Mouse (Mus musculus) heart, postnatal 36 days (tissue): ENCODE measurements around the gene Spag16. TPM values are rescaled to one million over a fixed set of nuclear protein-coding genes. Genes with fewer than 3 reads are reported as not detected.
"Not testable (repeated sequence)": the region's sequence is repeated elsewhere in the genome, so short reads cannot be mapped to it uniquely, and the experiment has no call there.

ENCODE experiments used
- DNase-seq, 2 experiments: peaks; one replicate each; pipeline ENCODE4 v3.0.0; 2021 to 2022
- intact Hi-C: fragments of 180-260 bp; cut with DNase I; formaldehyde crosslinking; loops from one replicate; pipeline ENCODE4 v1.15.1; 2025
- total RNA-seq, 2 experiments: library from RNA; stranded (reverse); gene quantifications; 2 replicates each; pipeline ENCODE4 v1.2.3; 2021

Spag16 gene
- not detected for total RNA-seq

DNA sequence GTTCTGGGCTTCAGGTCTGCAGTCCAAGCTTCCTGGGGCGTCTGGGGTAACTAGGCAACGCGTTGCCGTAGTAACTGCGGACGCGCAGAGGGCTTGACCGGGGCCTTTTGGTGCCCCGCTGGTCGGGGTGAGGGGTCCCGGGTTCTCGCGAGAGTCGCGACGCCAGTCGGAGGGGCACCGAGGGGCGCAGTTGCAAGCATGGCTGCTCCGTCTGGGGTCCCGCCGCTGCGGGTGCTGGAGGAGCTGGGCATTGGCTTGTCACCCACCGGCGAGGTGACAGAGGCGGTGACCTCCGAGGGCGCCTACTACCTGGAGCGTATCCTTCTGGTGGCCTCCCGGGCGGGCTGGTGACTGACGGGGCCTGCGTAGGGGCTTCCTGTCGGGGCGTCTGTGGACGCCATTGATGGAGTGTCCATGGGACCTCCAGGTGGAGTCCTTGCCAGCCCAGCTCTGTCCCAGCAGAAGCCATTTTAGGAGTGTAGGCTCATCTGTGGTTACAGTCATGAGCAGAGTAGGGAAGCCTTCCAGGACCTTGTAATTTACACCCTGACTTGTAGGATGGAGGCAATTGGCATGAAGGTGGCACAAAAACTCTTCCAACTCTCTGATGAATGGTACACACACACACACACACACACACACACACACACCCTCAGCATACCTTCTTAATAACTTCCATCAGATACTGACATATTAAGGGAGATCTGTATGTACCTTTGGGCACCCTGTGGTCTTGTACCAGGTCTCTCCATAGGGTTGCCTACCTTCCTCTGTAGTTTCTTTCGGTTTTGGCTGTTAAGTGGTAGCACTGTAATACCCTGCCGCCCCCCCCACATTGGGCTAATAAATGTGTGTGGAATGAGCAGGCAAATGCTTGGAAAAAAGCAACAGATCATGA is at the start of gene Spag16:
Gene Spag16, plus strand, starts transcription at position 165 of the 898 bp plus-strand sequence.
- DNase-seq = no peak
- intact Hi-C loops = no loop called here

DNA sequence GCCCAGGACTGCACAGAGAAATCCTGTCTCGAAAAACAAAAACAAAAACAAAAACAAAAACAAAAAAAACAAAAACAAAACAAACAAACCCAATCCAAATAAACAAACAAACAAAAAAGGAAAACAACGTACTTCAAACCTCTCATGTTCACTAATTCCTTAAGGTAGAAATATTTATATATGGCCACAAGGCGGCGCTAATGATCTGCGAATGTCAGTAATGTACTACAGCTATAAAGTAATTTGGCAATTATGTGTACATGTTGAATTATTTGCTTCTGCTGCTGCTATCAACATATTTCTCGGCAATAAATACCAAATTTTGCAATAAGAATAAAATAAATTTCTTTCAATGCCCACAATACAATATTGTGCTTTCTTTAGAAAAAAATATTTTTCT is 41.6 kb upstream of the Spag16 start:
- DNase-seq = peak in 1 of 2 experiments; percentile 28
- intact Hi-C loops = loop anchor here (5.0 kb wide), 1 partner anchor 543 kb away; no protein-coding TSS in a partner anchor

DNA sequence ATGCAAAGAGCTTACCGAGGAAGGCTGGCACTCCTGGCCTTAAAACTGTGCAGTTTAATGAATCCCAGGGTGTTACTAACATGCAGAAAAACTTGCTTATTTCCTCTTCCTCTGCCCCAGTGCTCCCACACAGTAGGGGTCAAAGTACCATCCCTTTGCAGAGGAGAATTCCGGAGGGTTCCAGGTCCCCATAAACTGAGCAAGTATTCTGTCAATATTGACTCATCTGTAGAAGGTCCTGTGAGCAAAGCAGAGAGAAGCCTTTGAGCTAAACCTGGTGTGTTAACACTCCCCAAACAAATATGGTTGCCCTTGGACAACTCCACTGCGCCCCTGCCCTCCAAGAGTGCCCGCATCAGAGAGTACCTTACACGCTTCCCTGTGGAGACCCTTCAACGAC is 40.1 kb upstream of the Spag16 start:
- DNase-seq = no peak
- intact Hi-C loops = loop anchor here (5.0 kb wide), 1 partner anchor 544 kb away; no protein-coding TSS in a partner anchor

DNA sequence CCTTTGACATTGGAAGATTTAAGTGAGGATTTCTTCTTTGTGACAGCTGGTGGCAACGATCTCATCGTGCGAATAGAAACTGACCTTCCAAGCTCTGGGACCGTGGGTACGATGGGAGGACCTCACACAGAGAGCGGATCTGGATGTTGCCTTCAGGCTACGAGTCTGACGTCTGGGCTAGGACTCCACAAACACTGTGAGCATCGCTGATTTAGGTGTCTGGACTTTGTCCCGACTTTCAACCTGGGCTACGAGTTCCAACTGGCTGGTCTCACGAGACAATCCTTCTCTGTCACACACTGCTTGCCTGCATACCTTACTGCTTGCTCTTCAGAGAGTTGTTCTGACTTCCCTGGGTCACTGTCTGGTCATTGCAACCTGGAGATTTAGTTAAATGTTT is 39.4 kb upstream of the Spag16 start:
- no peak for DNase-seq
- intact Hi-C loops = loop anchor here (5.0 kb wide), 1 partner anchor 545 kb away; no protein-coding TSS in a partner anchor

DNA sequence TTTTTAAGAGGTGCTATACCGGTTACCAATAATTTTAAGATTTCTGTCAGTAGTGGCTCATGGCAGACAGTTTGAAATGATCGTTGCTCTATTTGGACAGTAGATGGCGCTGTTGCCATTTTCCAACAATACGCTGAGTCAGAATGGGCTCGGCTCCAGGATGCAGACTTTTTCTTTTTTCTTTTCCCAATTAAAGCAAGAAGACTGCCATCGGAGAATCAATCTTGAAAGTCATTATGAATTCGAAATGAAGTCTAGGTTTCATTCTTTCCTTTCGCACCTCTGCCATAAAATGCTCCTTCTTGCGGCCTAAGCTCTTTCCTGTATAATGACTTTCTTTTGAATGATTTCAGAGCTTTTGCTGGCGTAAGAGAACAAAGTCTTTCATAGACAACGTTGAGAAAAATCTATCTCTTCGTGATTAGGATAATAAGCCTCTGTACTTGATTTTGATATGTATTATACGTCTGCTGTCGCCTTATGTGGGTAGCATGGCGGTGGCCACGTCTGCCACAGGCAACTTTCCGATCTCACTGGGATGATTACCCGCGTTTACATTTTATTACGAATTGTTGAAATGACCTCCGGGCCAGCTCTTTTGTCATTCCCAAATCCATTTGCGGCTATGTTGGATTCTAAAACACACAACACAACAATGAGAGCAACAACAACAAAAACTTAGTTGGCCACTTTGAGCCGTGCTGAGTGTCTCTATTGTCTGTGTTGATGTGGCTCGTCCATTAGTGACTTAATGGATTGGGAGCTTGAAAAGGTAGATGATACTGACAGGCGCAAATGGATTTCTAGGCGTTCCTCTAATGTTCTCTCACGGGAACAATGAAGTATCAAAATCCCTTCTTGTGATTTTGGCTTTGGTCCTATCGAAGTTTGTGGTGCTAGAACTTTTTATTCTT is 36.2 kb upstream of the Spag16 start:
- intact Hi-C loops = no loop called here
- DNase-seq = peak; percentile 51 to 53

DNA sequence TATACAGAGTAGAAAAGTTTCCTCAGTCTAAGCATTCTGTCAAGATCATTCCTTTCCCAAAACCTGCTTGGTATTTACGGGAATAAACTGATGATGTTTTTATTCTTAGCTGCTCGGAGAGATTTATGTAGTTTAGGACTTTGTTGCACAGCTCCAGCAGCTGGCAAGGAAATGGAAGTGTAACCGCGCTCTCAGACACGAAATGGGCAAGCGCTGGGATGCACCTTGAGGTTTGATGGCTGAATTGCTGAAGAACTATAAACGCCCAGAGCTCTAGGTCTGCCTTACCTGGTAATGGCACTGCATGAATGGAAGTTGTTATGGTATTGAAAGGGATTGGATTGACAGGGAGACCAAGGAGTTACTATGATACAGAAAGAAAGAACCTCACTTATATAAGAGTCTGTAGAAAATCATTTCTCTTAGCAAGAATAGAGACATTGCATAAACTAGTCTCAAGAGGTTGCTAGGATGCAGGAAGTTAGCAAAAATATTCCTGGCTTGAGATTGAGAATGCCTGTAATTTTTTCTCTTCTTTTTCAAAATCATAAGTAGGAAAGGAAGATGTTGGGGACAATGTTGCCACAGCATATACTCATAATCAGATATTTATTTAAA is 27.7 kb upstream of the Spag16 start:
- intact Hi-C loops = no loop called here
- DNase-seq = no peak

DNA sequence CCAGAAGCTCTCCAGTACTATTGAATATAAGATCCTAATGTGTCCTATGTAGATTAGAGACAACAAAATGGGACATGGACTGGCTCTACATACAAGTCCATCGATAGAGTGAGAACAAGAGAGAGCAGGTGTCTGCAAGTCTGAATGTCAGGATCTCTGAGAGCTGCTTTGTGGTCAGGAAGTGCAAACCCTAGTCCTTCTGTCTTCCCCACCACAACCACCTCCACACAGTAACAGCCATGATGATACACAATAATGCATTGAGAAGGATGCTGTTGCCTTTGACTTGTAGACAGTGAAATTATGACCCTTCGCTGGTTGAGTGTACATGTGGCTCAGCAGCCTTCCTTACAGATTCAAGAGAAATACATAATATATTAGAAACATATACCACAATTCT is 16.6 kb upstream of the Spag16 start:
- no peak for DNase-seq
- intact Hi-C loops = no loop called here

DNA sequence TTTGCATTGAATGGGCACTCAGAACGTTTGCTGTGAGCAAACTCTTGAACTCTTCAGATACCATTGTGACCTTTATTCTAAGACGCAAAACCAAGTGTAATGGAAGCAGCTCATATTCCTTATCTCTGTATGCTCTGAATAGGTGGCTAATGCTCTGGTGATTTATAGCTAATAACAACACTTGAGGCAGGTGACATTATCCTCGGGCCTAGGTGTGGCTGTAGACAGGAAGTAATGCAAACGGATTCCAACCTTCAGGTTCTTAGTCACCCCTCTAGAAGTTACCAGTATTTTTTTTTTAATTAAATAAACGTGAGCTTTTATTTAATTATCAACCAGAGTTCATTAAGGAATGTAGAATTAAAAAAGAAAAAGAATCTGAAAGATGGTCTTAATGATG is 1.1 kb upstream of the Spag16 start:
- DNase-seq, intact Hi-C loops: not testable (repeated sequence)

DNA sequence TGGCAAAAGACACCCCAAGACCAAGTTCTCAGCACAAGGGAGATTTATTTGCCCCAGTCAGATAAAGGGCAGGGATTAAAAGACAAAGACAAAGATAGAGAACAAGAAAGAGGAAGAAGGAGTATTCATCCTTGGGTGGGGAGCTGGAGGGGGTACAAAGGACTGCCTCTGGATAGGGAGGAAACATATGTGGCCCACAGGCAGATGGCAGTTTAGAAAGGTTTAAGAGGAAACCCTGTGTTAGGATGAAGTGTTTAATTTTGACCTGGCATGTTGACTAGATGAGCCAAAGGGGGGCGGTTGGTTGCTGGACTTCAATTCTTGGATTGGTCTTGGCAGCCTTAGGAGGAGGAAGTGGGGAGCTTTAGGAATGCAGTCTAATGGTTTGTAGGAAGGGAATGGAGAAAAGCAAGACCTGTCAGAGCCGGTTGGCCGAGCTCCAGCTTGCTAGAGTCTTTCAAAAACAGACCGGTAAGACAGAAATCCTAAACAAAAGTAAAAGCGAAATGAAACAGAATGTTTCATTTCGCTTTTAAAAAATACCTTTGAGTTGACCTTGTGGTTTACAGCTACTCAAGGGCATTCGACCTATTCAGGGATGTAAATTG is 2.2 kb downstream of the Spag16 start:
- intact Hi-C loops = no loop called here

DNA sequence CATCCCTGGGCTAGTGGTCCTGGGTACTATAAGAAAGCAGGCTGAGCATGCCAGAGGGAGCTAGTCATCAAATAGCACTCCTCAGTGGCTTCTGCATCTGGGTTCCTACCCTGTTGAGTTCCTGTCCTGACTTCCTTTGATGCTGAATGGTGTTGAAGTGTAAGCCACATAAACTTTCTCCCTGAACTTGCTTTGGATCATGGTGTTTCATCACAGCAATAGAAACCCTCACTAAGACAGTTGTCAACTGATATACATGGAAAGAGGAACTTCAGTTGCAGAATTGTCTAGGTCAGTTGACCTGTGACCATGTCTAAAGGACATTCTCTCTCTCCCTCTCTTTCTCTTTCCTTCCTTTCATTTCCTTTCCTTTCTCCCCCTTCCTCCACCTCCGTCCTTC is 3.8 kb downstream of the Spag16 start:
- intact Hi-C loops = no loop called here
- no peak for DNase-seq

More for the DNA sequence above, 2.2 kb downstream of the Spag16 start:
- no peak for DNase-seq

DNA sequence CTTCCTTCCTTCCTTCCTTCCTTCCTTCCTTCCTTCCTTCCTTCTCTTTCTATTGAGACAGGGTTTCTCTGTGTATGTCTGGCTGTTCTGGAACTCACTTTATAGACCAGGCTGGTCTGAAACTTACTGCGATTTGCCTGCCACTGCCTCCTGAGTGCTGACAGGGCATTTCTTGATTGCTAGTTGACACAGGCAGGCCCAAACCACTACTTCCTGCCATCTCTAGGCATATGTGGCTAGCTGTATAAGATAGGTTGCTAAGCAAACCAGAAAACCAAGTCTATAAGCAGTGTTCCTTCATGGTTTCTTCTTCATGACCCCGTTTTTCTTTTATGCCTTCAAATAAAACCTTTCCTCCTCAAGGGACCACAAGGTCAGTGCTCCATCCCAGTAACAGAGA is 4.2 kb downstream of the Spag16 start:
- DNase-seq = no peak
- intact Hi-C loops = no loop called here

DNA sequence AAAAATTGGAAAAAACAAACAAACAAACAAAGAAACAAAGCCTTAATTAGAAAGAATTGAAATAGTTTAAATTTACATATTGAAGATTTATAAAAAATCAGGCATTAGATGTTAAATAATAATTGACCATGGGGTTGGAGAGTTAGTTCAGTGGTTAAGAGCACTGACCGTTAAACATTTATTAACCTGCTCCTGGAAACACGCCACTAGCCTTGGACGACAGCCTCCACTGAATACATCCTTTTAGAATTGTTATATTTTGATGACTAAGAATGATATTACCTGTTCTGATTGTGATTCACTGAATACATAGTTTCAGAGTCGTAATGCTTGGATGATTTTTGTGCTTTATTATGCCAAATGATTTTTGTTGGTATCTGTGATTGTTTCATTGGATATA is 6.7 kb downstream of the Spag16 start:
- intact Hi-C loops = not testable (repeated sequence)

DNA sequence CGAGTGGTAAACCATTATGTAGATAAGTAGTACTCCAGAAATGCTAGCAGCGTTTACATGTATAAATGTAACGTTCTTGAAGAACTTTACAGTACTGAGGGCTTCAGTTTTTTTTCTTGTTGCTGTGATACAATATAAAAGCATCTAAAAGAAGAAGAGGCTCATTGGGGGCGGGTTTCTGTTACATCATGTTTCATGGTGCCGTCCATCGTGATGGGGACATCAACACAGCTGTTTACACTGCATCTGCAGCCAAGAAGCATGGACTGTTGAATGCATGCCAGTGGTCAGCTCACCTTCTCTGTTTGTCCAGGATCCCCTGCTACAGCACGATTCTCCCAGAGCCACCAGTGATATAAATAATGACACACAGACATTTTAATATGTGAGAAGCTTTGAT is 26.7 kb downstream of the Spag16 start:
- intact Hi-C loops = no loop called here
- DNase-seq = no peak

More for the DNA sequence above, 6.7 kb downstream of the Spag16 start:
- DNase-seq = not testable (repeated sequence)

DNA sequence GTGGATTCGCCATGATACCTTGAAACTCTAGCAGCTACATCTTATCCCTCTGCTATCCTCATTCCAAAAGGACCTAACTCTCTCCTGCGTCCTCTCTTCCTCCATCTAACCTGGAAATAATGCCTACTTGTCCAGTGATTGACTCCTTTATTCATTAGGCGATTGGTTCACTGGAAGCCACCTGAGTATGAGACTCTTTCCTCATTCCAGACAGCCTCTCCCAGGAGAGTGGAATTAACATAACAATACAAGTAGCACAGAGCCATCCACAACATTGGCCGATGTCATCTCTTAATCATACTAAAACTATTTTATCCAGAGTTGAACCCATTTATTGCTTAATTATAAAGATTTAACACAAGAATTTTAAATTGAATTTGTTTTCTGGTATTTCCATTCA is 41.0 kb downstream of the Spag16 start:
- DNase-seq = no peak
- intact Hi-C loops = no loop called here

DNA sequence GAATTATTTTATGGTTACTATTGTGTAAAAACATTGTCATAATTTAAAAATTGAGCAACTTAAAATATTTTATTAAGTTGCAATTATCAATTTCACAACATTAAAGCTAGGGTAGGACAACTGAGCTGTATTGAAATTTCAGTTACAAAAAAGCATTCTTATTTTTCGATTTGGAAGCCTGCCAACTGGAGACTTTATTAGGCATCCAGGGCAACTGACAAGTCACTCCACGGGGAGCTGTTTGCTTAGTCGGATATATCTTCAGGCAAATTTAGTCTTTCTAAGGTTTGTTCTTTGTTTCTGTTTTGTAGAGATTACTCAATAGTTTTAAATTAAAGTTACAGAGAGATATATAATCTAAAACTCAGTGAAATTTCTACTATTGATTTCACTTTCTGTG is 129.8 kb downstream of the Spag16 start:
- no peak for DNase-seq
- intact Hi-C loops = no loop called here

DNA sequence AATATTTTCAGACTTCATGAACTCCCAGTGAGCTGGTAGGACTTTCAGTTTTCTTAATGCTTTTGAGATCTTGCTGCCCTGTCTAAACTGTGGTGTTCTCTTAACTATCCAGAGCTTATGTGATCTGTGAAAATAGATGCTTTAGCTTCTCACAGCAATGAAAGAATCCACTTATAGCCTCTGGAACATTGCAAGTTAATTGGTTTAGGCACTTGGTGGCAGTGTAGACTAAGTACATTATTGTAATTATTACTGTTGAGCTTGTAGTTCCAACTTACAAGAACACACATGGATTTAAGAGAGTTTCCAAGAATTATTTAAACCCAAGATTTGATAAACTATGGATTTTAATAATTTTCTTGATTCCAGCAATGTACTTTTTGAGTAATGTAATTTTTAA is 170.1 kb downstream of the Spag16 start:
- DNase-seq = no peak
- intact Hi-C loops = no loop called here

DNA sequence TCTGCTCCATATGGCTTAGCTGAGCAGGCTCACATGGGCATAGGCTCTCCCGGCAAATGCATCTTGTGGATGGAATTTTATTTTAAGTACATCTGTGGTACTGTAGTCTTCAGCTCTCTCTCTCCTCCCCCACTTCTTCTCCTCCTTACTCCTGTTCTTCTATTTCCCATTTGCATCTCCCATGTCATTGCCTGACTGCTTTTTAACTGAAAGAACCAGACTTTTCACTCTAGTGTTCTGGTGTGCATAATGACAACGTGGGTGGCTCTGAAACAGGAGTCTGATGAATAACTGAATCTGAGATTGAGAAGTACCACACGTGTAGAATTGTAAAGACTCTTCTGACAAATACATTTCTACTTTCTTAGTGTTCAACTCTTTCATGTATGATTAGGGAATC is 186.2 kb downstream of the Spag16 start:
- intact Hi-C loops = no loop called here
- DNase-seq = no peak

DNA sequence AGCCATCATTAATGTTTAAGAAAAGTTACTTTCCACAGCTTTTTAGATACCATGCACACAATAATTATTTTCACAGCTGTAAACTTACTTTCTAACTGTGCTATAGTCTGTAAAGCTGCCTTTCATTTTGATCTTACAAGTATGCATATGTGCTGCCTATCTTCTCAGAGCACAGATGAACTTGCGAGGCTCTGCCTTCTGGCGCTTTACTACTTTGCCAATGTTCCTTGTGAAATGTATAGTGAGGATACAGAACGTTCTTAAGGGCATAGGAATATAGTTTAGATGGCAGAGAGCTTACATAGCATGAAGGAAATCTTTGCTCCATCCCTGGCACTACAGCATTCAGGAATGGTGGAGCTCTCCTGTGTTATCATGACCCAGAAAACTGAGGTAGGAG is 210.6 kb downstream of the Spag16 start:
- no peak for DNase-seq
- intact Hi-C loops = no loop called here

DNA sequence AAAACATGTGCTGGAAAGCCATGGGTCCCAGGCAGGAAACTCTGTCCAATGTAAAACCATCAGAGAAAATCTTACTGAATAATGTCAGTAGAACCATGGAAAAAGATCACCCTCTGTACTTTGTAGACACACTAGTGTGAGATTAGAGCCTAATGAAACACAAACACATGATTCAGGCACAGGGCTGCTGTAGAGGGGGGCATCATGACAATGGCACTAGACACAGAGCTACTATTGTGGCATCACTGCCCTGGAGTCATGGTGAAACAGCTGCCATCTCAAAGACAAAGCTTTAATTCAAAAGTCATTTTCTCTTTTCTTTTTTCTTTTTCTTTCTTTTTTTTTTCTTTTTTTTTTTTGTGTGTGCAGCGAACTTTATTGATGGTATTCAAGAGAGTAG is 240.6 kb downstream of the Spag16 start:
- intact Hi-C loops = no loop called here

DNA sequence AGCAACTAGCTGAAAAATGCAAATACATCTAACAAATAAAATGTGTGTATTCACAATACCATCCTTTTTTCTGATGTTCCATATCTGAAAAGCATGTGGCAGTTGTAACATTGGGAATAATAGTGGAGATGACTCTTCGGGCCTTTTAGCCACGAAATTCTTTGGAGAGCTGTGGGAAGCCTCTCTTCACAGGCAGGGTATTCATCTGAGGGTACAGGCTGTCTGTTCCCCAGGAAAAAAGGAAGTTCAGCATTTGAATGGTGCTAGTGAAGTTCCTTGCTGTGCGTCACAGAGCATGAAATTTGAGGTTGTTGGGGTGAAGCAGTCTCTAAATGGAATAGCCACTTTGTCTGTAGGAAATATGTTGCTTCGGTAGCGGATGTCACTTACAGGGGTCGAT is 246.7 kb downstream of the Spag16 start:
- DNase-seq = no peak
- intact Hi-C loops = no loop called here

More for the DNA sequence above, 240.6 kb downstream of the Spag16 start:
- DNase-seq = no peak
